Mouse (Mus musculus): ENCODE results near the gene Spin2f. TPM values are rescaled to one million over a fixed set of nuclear protein-coding genes. Genes with fewer than 3 reads are reported as not detected.
"Not testable (repeated sequence)": the region's sequence is repeated elsewhere in the genome, so short reads cannot be mapped to it uniquely, and the experiment has no call there.

Spin2f gene
- polyA plus RNA-seq (2016; fragmentation: Nextera tagmentation; extraction: Ambion mirVana): not detected in 2 replicates

DNA sequence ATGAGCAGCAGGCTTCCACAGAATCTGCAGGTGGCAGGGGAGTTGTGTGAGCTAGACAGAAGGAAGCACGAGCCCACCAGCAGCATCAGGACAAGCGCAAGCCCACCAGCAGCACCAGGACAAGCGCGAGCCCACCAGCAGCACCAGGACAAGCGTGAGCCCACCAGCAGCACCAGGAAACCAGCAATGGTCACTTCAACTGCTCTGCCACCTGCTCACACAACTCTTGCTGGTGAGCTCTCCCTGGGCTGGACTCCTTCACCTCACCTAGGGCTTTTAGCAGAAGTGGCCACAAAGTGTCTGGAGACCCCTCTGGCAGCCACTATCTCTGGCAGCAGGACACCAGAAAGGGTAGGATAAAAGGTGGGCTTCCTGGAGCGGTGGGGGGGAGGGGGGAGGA, at the start of gene Spin2f:
Gene Spin2f (plus strand): TSS at position 301 of the 400 bp plus-strand sequence.
- H3K27ac ChIP-seq; H3K9ac ChIP-seq (replicated peaks); H3K4me3 ChIP-seq (replicated peaks); ATAC-seq (ENCODE audit: insufficient number of reproducible peaks, insufficient read depth, low FRiP score, low TSS enrichment, low read depth); H3K36me3 ChIP-seq; H3K4me2 ChIP-seq; H3K27me3 ChIP-seq; H3K4me1 ChIP-seq (replicated peaks): not testable (repeated sequence)
- 42% methylated on average over 1 of the region's 6 CpGs for WGBS
- H3K9me3 ChIP-seq: peaks cover 10% of the 10 kb centered on the region; the same call in 1 of the 2 replicates

DNA sequence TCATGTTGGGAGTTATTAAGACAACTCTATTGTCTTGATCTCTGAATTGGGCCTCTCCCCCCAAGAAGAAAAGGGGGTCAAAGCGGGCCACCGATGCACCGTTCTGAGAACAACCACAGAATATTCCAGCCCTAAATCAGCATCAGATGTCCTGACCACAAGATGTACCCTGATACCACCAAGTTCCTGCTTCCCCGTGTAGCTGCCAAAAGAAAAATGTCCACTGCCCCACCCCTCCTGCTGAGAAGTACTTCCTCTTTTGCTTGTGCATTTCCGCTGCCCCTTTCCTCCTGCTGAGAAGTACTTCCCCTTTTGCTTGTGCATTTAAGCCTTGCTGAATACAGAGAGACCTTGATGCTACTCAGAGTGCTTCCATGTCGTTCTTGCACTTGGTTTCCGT, 41.6 kb upstream of the Spin2f start:
- not testable (repeated sequence) for ATAC-seq (ENCODE audit: insufficient number of reproducible peaks, insufficient read depth, low FRiP score, low TSS enrichment, low read depth)

DNA sequence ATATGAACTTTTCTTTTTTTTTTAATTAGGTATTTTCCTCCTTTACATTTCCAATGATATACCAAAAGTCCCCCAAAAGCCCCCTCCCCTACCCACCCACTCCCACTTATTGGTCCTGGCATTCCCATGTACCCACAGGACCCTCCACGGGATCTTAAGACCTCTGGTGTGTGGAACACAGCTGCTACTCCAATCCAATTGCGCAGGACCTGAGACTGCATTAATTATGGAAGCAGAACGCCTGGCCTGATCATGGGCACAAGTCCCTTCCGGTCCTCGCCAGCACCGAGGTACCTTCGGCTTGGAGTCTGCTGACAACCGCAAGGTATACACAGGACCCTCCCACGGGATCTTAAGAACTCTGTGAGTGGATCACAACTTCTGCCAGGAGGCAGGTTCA, 30.2 kb upstream of the Spin2f start:
- H3K36me3 ChIP-seq; H3K27me3 ChIP-seq; H3K4me1 ChIP-seq (replicated peaks); ATAC-seq (ENCODE audit: insufficient number of reproducible peaks, insufficient read depth, low FRiP score, low TSS enrichment, low read depth); H3K9ac ChIP-seq (replicated peaks); H3K4me3 ChIP-seq (replicated peaks); H3K4me2 ChIP-seq; H3K27ac ChIP-seq: not testable (repeated sequence)
- WGBS: 86% methylated on average over 9 of the region's 9 CpGs
- H3K9me3 ChIP-seq: peaks cover 50% of the 10 kb centered on the region

More for the DNA sequence above, 41.6 kb upstream of the Spin2f start:
- not testable (repeated sequence) for H3K27me3 ChIP-seq; H3K4me2 ChIP-seq; H3K4me1 ChIP-seq (replicated peaks); H3K36me3 ChIP-seq; H3K27ac ChIP-seq; H3K4me3 ChIP-seq (replicated peaks); H3K9ac ChIP-seq (replicated peaks)
- 88% methylated on average over 7 of the region's 7 CpGs for WGBS
- H3K9me3 ChIP-seq: peaks cover 32% of the 10 kb centered on the region

DNA sequence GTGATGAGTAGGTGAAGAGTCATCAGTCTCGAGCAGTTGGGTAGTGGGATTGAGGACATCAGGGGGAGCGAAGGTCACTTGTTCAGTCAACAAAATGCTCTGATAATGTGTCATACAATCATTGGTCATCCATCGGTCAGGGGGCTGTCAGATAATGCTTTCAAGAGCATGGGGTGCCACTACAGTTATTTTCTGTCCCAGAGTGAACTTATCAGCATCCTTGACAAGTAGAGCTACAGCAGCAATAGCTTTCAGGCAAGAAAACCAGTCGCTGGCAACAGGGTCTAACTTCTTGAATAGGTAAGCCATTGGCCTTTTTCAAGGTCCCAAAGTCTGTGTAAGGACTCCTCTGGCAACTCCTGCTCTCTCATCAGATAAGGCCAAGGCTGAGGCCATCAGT, 18.6 kb upstream of the Spin2f start:
- H3K27me3 ChIP-seq; H3K4me1 ChIP-seq (replicated peaks); H3K4me2 ChIP-seq; H3K9ac ChIP-seq (replicated peaks); ATAC-seq (ENCODE audit: insufficient number of reproducible peaks, insufficient read depth, low FRiP score, low TSS enrichment, low read depth); H3K4me3 ChIP-seq (replicated peaks); H3K36me3 ChIP-seq; H3K27ac ChIP-seq: not testable (repeated sequence)
- peaks cover 49% of the 10 kb centered on the region for H3K9me3 ChIP-seq
- WGBS: 67% methylated on average over 4 of the region's 4 CpGs

DNA sequence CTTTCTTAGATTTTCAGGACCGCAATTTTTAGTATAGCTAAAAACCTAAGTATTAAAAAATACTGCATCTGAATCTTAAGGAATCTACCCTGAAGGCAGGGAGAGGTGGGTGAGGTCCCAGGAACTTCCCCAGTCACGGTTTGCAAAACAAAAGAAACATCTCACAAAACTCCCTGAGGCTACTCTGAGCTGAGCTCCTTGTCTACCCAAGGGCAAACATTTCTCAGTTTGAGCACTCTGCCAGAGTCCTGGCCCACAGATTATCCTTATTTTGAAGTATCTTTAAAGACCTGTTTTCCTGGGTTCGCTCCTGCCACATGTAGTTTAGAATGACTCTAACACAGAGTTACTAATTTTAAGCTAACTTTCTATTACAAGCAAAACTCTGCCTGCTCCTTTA, 11.9 kb upstream of the Spin2f start:
- H3K27me3 ChIP-seq; H3K4me3 ChIP-seq (replicated peaks); H3K9ac ChIP-seq (replicated peaks); H3K36me3 ChIP-seq; H3K27ac ChIP-seq; H3K4me2 ChIP-seq; ATAC-seq (ENCODE audit: insufficient number of reproducible peaks, insufficient read depth, low FRiP score, low TSS enrichment, low read depth); H3K4me1 ChIP-seq (replicated peaks): not testable (repeated sequence)
- H3K9me3 ChIP-seq: peaks cover 24% of the 10 kb centered on the region
- WGBS: 87% methylated on average over 3 of the region's 3 CpGs

Other genes with a start within 250 kb of the Spin2f start
- gene Btbd35f29, start 136.2 kb upstream of the Spin2f start, polyA plus RNA-seq (2016; fragmentation: Nextera tagmentation; extraction: Ambion mirVana): not detected in 2 replicates
- gene Btbd35f26, start 82.6 kb downstream of the Spin2f start, polyA plus RNA-seq (2016; fragmentation: Nextera tagmentation; extraction: Ambion mirVana): not detected in 2 replicates
- gene Btbd35f19, start 130.0 kb downstream of the Spin2f start, polyA plus RNA-seq (2016; fragmentation: Nextera tagmentation; extraction: Ambion mirVana): not detected in 2 replicates

Data from limb, embryonic 12.5 days (tissue).